Comparison of ENCODE assay signal across 7 mouse cellular contexts in genomic region chr4:58551820-58552219, GRCm38 (mm10). TPM values are rescaled to one million over a fixed set of nuclear protein-coding genes. Genes with fewer than 3 reads are reported as not detected.
DNase-seq lines count a peak whose midpoint lies in the region; ATAC-seq and TF ChIP-seq lines count a peak whose summit lies in the region.

No protein-coding gene starts in this region.

- no peaks in the 10 kb centered on the region; the same call in 1 of the 2 replicates for H3K4me1 ChIP-seq in cortical plate, adult 2 months (ENCODE audit: control insufficient read depth, insufficient read depth, low read length)
- peaks cover 15% of the 10 kb centered on the region for H3K4me1 ChIP-seq in intestine, embryonic 15.5 days (replicated peaks)
- peaks cover 58% of the 10 kb centered on the region for H3K4me1 ChIP-seq in limb, embryonic 12.5 days (replicated peaks)
- H3K4me1 ChIP-seq in midbrain, embryonic 13.5 days (replicated peaks), result peaks cover 15% of the 10 kb centered on the region

- H3K9ac ChIP-seq in intestine, embryonic 15.5 days, result peak overlapping the region; percentile 77
- H3K9ac ChIP-seq in limb, embryonic 12.5 days (replicated peaks), result peak overlapping the region; percentile 83
- H3K9ac ChIP-seq in midbrain, embryonic 13.5 days (replicated peaks), result no peak overlapping the region

- H3K4me2 ChIP-seq in intestine, embryonic 15.5 days (replicated peaks), result peak overlapping the region; percentile 92
- H3K4me2 ChIP-seq in limb, embryonic 12.5 days, result peak overlapping the region; percentile 84
- peak overlapping the region; percentile 96 for H3K4me2 ChIP-seq in midbrain, embryonic 13.5 days (replicated peaks)

- peak; percentile 81 to 83 for DNase-seq in adrenal gland, adult 18-20 months (ENCODE audit: low spot score in 2 of 2)
- peak; percentile 75 to 90 for DNase-seq in gastrocnemius, postnatal 4 days (ENCODE audit: low spot score in 2 of 2)
- peak; percentile 24 to 49 for DNase-seq in spleen, postnatal 36 days (ENCODE audit: low spot score in 2 of 2)

- no peaks in the 10 kb centered on the region for H3K9me3 ChIP-seq in intestine, embryonic 15.5 days
- H3K9me3 ChIP-seq in limb, embryonic 12.5 days, result no peaks in the 10 kb centered on the region
- no peaks in the 10 kb centered on the region for H3K9me3 ChIP-seq in midbrain, embryonic 13.5 days

- H3K36me3 ChIP-seq in intestine, embryonic 15.5 days, result no peaks in the 10 kb centered on the region; the same call in 1 of the 2 replicates
- peaks cover 28% of the 10 kb centered on the region for H3K36me3 ChIP-seq in limb, embryonic 12.5 days
- no peaks in the 10 kb centered on the region for H3K36me3 ChIP-seq in midbrain, embryonic 13.5 days

- TF ChIP-seq POLR2A in cortical plate, adult 2 months (IDR thresholded peaks at IDR 0.05; ENCODE audit: extremely low read depth, insufficient read depth, low read length), result no peak

- peak; percentile 80 for TF ChIP-seq CTCF in cortical plate, adult 2 months (IDR thresholded peaks at IDR 0.05; ENCODE audit: extremely low read depth, insufficient read depth, low read length)

- ATAC-seq in intestine, embryonic 15.5 days, result peak; percentile 32; the same call in 1 of the 2 replicates
- ATAC-seq in limb, embryonic 12.5 days (ENCODE audit: insufficient number of reproducible peaks, insufficient read depth, low FRiP score, low TSS enrichment, low read depth), result no peak
- no peak for ATAC-seq in midbrain, embryonic 13.5 days

- H3K27me3 ChIP-seq in intestine, embryonic 15.5 days (replicated peaks), result no peaks in the 10 kb centered on the region
- no peaks in the 10 kb centered on the region for H3K27me3 ChIP-seq in limb, embryonic 12.5 days
- peaks cover 21% of the 10 kb centered on the region for H3K27me3 ChIP-seq in midbrain, embryonic 13.5 days

- 7% methylated on average over 4 of the region's 4 CpGs for WGBS in intestine, embryonic 15.5 days
- WGBS in limb, embryonic 12.5 days, result 0% methylated on average over 4 of the region's 4 CpGs
- WGBS in midbrain, embryonic 13.5 days, result 6% methylated on average over 4 of the region's 4 CpGs

- 0 out of 2 replicates have a peak overlapping the region, but pooled peaks have one; percentile 8 for H3K4me3 ChIP-seq in cortical plate, adult 2 months (ENCODE audit: insufficient read depth, low read length)
- H3K4me3 ChIP-seq in intestine, embryonic 15.5 days (replicated peaks), result peak overlapping the region; percentile 74
- peak overlapping the region; percentile 68 for H3K4me3 ChIP-seq in limb, embryonic 12.5 days (replicated peaks)
- H3K4me3 ChIP-seq in midbrain, embryonic 13.5 days (replicated peaks), result peak overlapping the region; percentile 74

- H3K27ac ChIP-seq in cortical plate, adult 2 months (ENCODE audit: insufficient read depth, low read length), result no peak overlapping the region
- peak overlapping the region; percentile 92 for H3K27ac ChIP-seq in intestine, embryonic 15.5 days
- peak overlapping the region; percentile 96 for H3K27ac ChIP-seq in limb, embryonic 12.5 days
- H3K27ac ChIP-seq in midbrain, embryonic 13.5 days, result no peak overlapping the region

RNA-seq across cellular contexts. Expression of gene Lpar1, which starts 1.9 kb away (rescaled TPM):
- 10 to 100 TPM; 19.1 to 22.8 TPM for total RNA-seq in adrenal gland, adult 18-20 months (2021)
- polyA plus RNA-seq in cortical plate, adult 2 months (2012; rRNA removed), result 26.4 and 34.9 TPM in 2 replicates
- total RNA-seq in gastrocnemius, postnatal 4 days (2021), result 10 to 100 TPM; 71.7 to 74.5 TPM
- polyA plus RNA-seq in intestine, embryonic 15.5 days (2015; fragmentation: Nextera tagmentation; extraction: Ambion mirVana), result 50.0 and 55.9 TPM in 2 replicates
- polyA plus RNA-seq in limb, embryonic 12.5 days (2016; fragmentation: Nextera tagmentation; extraction: Ambion mirVana), result 247 and 253 TPM in 2 replicates
- 15.8 and 18.2 TPM in 2 replicates for polyA plus RNA-seq in midbrain, embryonic 13.5 days (2015; fragmentation: Nextera tagmentation; extraction: Ambion mirVana)

Comparison
In these comparisons a context has a peak if more than half of its experiments do, and no peak if none do; other contexts are left out.
1. H3K27ac ChIP-seq: peak in intestine, embryonic 15.5 days (single experiment) and limb, embryonic 12.5 days (single experiment); none in cortical plate, adult 2 months (single experiment) and midbrain, embryonic 13.5 days (single experiment).
2. H3K4me3 ChIP-seq: peak in every context shown above with its lines; median percentile 74 in intestine, embryonic 15.5 days; 74 in midbrain, embryonic 13.5 days; 68 in limb, embryonic 12.5 days; 8 in cortical plate, adult 2 months.
3. Peak in every context shown above with its lines, with median percentiles within 50 percentile points of each other: DNase-seq and H3K4me2 ChIP-seq.